Mouse (Mus musculus) G1E-ER4 (cell line): ENCODE data around the gene Syne3. TPM values are rescaled to one million over a fixed set of nuclear protein-coding genes. Genes with fewer than 3 reads are reported as not detected.

Experiments
- GATA1 ChIP-seq: IDR thresholded peaks from one replicate; pipeline ENCODE4 v1.8.0; 2012; ENCODE audit warnings: low read length, inconsistent platforms
- polyA plus RNA-seq: library from polyadenylated mRNA; stranded (reverse); fragments of >175 nt; gene quantifications from 2 replicates; pipeline ENCODE4 v1.2.3, GENCODE M21; 2012

Gene Syne3
- polyA plus RNA-seq, result 9.5 TPM in 2 replicates

DNA sequence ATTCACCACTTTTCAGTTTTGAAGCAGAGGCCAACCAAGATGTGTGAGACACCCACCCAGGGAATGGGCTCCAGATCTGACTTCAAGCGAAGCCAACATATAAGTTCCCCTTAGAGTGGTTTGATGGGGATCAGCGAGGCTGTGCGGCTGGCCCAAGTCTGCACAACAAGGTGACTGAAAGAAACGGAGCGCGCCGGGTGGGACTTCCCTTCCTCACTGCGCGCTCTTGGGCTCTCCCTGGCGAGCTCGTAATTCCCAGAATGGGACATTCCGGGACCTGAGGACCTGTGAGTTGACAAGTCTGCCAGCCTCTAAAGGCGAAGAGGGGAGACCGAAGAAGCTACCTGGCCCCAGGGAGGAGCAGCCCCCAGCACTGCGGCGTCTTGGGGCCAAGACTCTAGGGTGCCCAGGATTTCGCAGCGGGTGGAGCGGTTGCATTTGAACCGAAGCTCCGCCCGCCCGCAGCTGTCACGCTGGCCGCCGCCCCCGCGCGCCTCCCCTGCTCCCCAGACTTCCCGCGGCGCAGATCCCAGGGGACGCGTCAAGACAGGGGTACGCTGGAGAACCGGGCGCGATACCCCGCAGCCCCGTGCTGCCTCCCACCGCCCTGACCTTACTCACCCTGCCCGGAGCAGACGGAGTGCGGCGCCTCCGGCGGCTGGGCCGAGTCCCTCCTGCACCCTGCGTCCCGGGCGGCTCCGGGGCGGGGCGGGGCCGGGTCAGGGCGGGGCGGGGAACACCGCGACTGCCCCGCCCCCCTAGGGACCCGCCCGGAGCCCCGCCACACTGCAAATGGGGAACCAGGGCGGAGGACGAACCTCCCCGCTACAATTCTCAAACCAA is at the start of gene Syne3:
Gene Syne3, minus strand, starts transcription at position 440 of the 843 bp plus-strand sequence.
- TF ChIP-seq GATA1, result no peak

- TF ChIP-seq GATA1, result no peak
Measured at GRCm38 (mm10) chr12:105055308-105055707, 45.7 kb upstream of the Syne3 start.

DNA sequence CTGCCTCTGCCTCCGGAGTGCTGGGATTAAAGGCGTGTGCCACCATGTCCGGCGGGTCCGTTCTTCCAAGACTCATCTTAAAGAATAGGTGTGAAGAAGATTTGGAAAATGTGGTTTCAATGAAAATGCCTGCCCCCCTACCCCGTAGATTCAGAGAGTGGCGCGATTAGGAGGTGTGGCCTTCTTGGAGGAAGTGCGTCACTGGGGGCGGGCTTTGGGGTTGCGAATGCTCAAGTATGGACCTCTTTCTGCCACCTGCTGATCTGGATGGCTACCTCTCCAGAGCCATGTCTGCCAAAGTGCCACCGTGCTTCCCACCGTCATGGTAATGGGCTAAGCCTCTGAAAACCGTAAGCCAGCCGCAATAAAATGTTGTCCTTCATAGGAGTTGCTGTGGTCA is 44.4 kb upstream of the Syne3 start:
- TF ChIP-seq GATA1, result no peak

- TF ChIP-seq GATA1, result no peak
Measured at GRCm38 (mm10) chr12:105050898-105051297, 41.3 kb upstream of the Syne3 start.

DNA sequence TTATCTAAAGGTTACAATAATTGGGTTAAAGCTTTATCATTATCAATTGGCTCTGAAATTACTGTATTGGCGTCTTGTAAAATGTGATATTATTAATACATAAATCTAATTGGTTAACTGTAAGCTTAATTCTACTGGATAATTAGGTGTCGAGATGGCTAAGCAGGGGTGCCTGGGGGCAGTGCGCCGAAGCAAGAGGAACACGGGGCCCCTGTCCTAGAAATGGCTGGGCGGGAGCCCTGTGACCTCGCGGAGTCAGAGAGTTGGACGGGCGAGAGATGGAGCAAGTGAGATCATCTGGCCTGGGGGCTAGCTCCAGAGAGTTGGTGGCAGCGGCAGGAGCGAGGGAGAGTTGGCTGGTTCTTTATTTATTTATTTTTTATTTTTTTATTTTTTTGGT is 40.2 kb upstream of the Syne3 start:
- TF ChIP-seq GATA1, result no peak

DNA sequence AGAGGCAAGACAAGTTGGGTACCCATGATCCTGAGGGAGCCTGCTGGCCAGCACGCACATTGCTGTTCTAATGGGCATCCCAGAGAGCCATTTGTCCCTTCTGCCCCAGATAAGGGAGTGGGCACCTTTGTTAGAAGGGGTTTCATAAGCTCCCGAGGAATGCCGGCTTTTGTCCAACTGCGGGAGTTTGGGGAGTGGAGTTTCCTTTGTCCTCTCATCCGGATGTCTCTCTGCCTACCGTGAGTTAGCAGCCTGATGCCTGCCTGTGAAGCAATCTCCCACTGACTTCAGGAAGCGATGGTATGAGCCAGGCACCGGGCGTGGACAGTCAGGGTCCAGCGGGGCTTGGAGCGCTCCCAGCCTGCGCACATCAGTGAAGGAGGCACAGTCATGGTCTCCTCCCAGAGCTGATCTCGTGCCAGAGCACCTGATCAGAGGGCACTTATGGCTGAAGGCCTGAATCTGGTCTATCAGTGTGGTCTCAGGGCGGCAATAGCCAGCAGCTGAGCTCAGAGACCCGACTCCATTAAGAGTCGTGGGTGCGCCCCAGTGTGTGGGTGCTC is 38.8 kb upstream of the Syne3 start:
- no peak for TF ChIP-seq GATA1

DNA sequence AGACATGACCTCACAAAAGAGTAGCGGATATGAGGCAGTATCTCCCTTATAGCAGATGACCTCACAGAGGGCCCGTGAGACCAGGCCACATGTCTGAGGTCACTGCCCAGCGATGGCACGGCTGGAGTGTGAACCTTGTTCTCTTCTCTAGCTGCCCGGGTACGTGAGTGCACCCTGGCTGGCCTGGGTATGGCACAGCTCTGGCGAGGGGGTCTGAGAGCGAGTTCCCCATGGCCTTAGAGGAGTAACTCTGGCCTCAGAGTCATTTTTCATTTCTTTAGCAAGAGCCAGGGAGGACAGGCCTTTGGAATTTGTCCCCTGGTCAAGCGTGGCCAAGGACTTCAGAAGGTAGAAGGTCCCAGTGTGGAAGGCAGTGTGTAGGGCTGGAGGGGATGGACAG is 35.2 kb upstream of the Syne3 start:
- no peak for TF ChIP-seq GATA1

DNA sequence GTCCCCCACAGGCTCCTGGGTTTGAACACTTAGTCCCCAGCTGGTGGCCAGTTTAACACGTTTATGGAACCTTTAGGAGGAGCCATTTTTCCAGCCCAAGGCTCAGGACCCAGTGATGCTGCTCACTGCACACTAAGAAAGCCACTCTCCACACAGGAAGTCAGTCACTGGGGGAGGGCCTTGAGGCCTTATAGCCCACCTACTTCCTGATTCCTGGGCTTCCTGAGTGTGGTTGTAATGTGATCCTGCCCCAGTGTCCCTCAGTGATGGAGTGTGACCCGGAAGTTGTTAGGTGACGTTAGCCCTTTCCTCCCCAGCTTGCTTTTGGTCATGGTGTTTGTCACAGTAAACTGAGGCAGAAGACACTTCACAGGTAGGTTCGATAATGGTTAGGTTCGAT is 33.5 kb upstream of the Syne3 start:
- TF ChIP-seq GATA1, result no peak

DNA sequence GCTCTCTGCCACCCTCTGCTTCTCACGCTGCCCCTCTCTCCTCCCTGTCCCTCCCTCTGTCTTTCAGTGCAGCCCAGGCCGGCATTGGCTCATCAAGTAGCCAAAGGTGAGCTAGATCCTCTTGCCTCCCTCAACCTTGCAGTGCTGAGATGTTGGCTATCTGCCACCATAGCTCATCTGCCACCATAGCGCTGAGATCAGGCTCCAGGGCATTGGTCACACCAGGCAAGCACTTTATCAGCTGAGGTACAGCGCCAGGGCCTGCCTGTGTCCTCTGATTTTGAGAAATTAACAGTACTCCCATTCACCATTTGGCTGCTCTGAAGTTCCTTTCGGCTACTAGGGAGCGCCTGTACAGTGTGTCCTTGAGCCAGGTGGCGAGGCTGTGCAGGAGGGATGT is 31.3 kb upstream of the Syne3 start:
- no peak for TF ChIP-seq GATA1

- TF ChIP-seq GATA1, result no peak
Measured at GRCm38 (mm10) chr12:105039578-105040289, 30.1 kb upstream of the Syne3 start.

DNA sequence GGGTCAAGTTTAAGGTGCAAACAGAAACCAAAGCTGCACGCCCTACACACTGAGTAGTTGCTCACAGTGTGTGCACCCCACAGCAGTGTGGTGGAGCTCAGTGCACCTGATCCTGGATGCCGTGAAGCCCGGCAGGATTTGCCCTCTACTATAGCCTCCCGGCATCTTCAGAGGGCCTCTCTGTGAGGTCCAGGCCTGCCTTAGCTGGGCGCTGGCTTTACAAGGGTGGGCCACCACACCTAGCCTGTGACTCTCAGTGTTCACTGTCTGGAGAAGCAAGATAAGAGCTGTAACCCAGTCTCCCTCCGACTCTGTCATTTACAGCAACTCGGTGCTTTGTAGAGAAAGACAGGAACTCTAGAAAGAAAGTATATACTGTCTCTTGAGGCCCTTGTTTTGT is 29.3 kb upstream of the Syne3 start:
- no peak for TF ChIP-seq GATA1

- TF ChIP-seq GATA1, result no peak
Measured at GRCm38 (mm10) chr12:105038211-105038610, 28.6 kb upstream of the Syne3 start.

DNA sequence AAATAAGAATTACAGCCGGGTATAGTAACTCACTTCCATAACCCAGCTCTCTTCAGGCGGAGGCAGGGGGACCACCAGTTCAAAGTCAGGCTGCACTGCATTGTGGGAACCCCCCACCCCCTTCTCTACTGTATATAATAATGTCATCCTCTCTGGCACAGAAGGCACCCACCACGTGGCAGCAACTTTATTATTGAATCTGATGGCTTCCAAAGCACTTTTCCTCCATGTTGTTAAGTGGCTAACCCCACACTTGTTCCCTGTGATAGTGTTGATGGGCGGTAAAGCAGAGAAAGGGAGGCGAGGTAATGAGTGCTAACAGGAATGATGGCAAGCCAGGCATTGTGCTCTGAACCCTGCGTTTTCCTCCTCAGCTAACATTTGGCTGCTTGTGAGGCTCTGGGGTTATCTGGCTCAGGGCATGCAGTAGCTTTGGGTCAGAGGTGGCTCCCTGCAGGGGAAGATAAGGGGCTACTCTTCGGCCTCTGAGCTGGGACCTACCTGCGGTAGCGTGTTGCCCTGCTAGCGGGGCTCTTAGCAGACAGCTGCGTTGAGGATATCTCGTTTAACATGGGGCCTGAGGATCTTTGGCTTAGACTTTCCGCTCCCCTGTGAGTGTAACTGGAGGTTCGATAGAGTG is 24.6 kb upstream of the Syne3 start:
- no peak for TF ChIP-seq GATA1

- no peak for TF ChIP-seq GATA1
Measured at GRCm38 (mm10) chr12:105032832-105033775, 23.5 kb upstream of the Syne3 start.
